ENCODE assay signal across 20 mouse cellular contexts in the genomic region with DNA sequence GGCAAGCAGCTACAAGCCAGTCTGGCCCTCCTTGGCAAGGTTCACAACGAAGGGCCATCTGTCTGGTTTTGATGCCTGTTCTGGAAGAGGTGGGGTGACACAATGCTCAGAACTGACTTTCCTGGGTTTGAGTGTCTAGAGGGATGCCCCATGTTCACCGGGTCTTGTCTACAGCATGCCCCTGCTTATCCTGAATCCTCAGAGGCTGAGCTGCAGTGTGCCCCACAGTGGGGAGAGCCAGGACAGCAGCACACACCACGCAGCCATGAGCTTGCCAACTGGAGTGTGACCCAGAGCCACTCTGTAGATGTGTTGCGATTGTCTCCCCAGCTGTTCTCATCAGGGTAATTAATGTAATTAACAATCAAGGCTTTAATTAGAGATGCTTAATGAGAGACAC.
A peak's percentile ranks its signal among the peaks of the same experiment; 100 is the strongest.
DNase-seq lines count a peak whose midpoint lies in the region; ATAC-seq and TF ChIP-seq lines count a peak whose summit lies in the region.
"Had no signal": no experiment of that assay in that cellular context is flagged by ENCODE, and none has a peak within 500 bp of the region (broad histone marks: within the 10 kb centered on the region; RNA-seq: fewer than 3 reads in every experiment).

No protein-coding gene starts in this region.

- H3K4me1 ChIP-seq in hindbrain, embryonic 14.5 days (replicated peaks; ENCODE audit: control insufficient read depth, insufficient read depth, low read length): no peaks in the 10 kb centered on the region
- H3K4me1 ChIP-seq in hindbrain, embryonic 10.5 days (replicated peaks): no peaks in the 10 kb centered on the region
- no peaks in the 10 kb centered on the region for H3K4me1 ChIP-seq in forebrain, postnatal 0 days (ENCODE audit: insufficient read depth)
- H3K4me1 ChIP-seq: megakaryocyte, embryonic 14.5 days had no signal

- no peaks in the 10 kb centered on the region for H3K27me3 ChIP-seq in hindbrain, embryonic 14.5 days (ENCODE audit: control insufficient read depth, insufficient read depth, low read length)
- H3K27me3 ChIP-seq in hindbrain, embryonic 10.5 days (ENCODE audit: insufficient read depth, poor library complexity, severe bottlenecking): no peaks in the 10 kb centered on the region
- H3K27me3 ChIP-seq in forebrain, postnatal 0 days (ENCODE audit: insufficient read depth, low read length): no peaks in the 10 kb centered on the region
- H3K27me3 ChIP-seq: megakaryocyte, embryonic 14.5 days had no signal

- WGBS in hindbrain, embryonic 14.5 days: 51% methylated on average over 4 of the region's 4 CpGs
- 77% methylated on average over 4 of the region's 4 CpGs for WGBS in hindbrain, embryonic 10.5 days
- WGBS in forebrain, postnatal 0 days: 43% methylated on average over 4 of the region's 4 CpGs

- H3K9me3 ChIP-seq in hindbrain, embryonic 14.5 days (ENCODE audit: control insufficient read depth, low read length): no peaks in the 10 kb centered on the region
- H3K9me3 ChIP-seq in hindbrain, embryonic 10.5 days: no peaks in the 10 kb centered on the region
- no peaks in the 10 kb centered on the region for H3K9me3 ChIP-seq in forebrain, postnatal 0 days (ENCODE audit: low read length)

- H3K4me3 ChIP-seq in hindbrain, embryonic 14.5 days (replicated peaks; ENCODE audit: low read length): no peak overlapping the region
- H3K4me3 ChIP-seq in hindbrain, embryonic 10.5 days: no peak overlapping the region
- H3K4me3 ChIP-seq in forebrain, postnatal 0 days (ENCODE audit: low read depth, low read length): no peak overlapping the region
- H3K4me3 ChIP-seq: erythroblast, embryonic 14.5 days; megakaryocyte, embryonic 14.5 days had no signal

- no peak overlapping the region for H3K27ac ChIP-seq in hindbrain, embryonic 14.5 days
- no peak overlapping the region for H3K27ac ChIP-seq in hindbrain, embryonic 10.5 days
- H3K27ac ChIP-seq in forebrain, postnatal 0 days (ENCODE audit: low read depth, low read length): no peak overlapping the region

- no peak overlapping the region for H3K9ac ChIP-seq in hindbrain, embryonic 14.5 days
- no peak overlapping the region for H3K9ac ChIP-seq in forebrain, postnatal 0 days
- H3K9ac ChIP-seq: liver, postnatal 0 days had no signal

- no peak overlapping the region for H3K4me2 ChIP-seq in hindbrain, embryonic 14.5 days (replicated peaks)
- no peak overlapping the region for H3K4me2 ChIP-seq in forebrain, postnatal 0 days (ENCODE audit: low read depth)
- H3K4me2 ChIP-seq: heart, embryonic 11.5 days had no signal

- peak; percentile 2 for DNase-seq in cerebellum, adult 9-11 months
- no peak for DNase-seq in cerebellum, adult 9-10 months
- DNase-seq in hindbrain, embryonic 14.5 days (ENCODE audit: low spot score): no peak
- DNase-seq in hindbrain, embryonic 10.5 days (ENCODE audit: low spot score): no peak
- DNase-seq in layer of hippocampus, postnatal 14 days (ENCODE audit: low spot score in 2 of 2): peak; percentile 9 to 25
- no peak for DNase-seq in layer of hippocampus, adult 9-10 months (ENCODE audit: low spot score)
- peak; percentile 50 for DNase-seq in forebrain, postnatal 0 days
- DNase-seq in c-Kit-positive CD71-positive TER-119-positive erythroid progenitor cells, embryonic 14.5 days (ENCODE audit: low spot score): no peak
- DNase-seq: heart, postnatal 14 days; kidney, adult 9 months; liver; liver, postnatal 0 days; lung, postnatal 14 days; thymus, postnatal 36 days had no signal

- no peaks in the 10 kb centered on the region for H3K36me3 ChIP-seq in hindbrain, embryonic 14.5 days (replicated peaks; ENCODE audit: control insufficient read depth, insufficient read depth)
- H3K36me3 ChIP-seq in hindbrain, embryonic 10.5 days: no peaks in the 10 kb centered on the region
- H3K36me3 ChIP-seq in forebrain, postnatal 0 days (ENCODE audit: insufficient read depth): no peaks in the 10 kb centered on the region
- H3K36me3 ChIP-seq: G1E had no signal

- TF ChIP-seq CTCF in forebrain, postnatal 0 days (IDR thresholded peaks at IDR 0.05; ENCODE audit: low read depth): peak; percentile 30

- ATAC-seq in hindbrain, embryonic 14.5 days (ENCODE audit: low FRiP score): peak; percentile 57; the same call in 1 of the 2 replicates
- ATAC-seq in forebrain, postnatal 0 days: peak; percentile 69
- ATAC-seq: CD4-positive, CD25-positive, alpha-beta regulatory T cell, adult 4 months; liver, postnatal 0 days; midbrain, embryonic 16.5 days had no signal

Comparison
In these comparisons a context has a peak if more than half of its experiments do, and no peak if none do; other contexts are left out.
1. DNase-seq: peak in cerebellum, adult 9-11 months (single experiment), layer of hippocampus, postnatal 14 days (2 of 2) and forebrain, postnatal 0 days (single experiment); none in cerebellum, adult 9-10 months (single experiment), hindbrain, embryonic 14.5 days (single experiment), hindbrain, embryonic 10.5 days (single experiment), layer of hippocampus, adult 9-10 months (single experiment) and c-Kit-positive CD71-positive TER-119-positive erythroid progenitor cells, embryonic 14.5 days (single experiment).